Mouse (Mus musculus) kidney, embryonic 16.5 days (tissue): ENCODE measurements at regions not wholly inside any gene's neighbourhood (a gene's known extent, or its start where the extent isn't known, plus 50 kb on each side); places are given as distances from the start of the nearest gene placed in this dataset. TPM values are rescaled to one million over a fixed set of nuclear protein-coding genes. Genes with fewer than 3 reads are reported as not detected.

Experiments used
- ATAC-seq: fragments of 200-750 bp; cut with Nextera tagmentation; 2 replicates; pipeline ENCODE4 v1.8.0; 2017; ENCODE audit warnings: moderate TSS enrichment; ENCODE audit not compliant: low FRiP score, low TSS enrichment
- H3K27ac ChIP-seq: fragments of 300-500 bp; sonication (generic); 2 replicates; pipeline ENCODE4 v1.5.1; 2014; ENCODE audit warnings: low read length
- H3K27me3 ChIP-seq: fragments of 300-500 bp; sonication (generic); 2 replicates; pipeline ENCODE4 v1.6.1; 2014; ENCODE audit warnings: low read length, control low read depth, mixed read lengths; ENCODE audit not compliant: insufficient read depth
- H3K36me3 ChIP-seq: fragments of 300-500 bp; sonication (generic); 2 replicates; pipeline ENCODE4 v1.6.1; 2014; ENCODE audit warnings: low read length, control low read depth, mixed read lengths; ENCODE audit not compliant: insufficient read depth
- H3K4me1 ChIP-seq: fragments of 300-500 bp; sonication (generic); 2 replicates; pipeline ENCODE4 v1.6.1; 2014; ENCODE audit warnings: low read length, control low read depth, mixed read lengths; ENCODE audit not compliant: insufficient read depth
- H3K4me2 ChIP-seq: fragments of 300-500 bp; sonication (generic); replicated peaks from 2 replicates; pipeline ENCODE4 v1.6.1; 2014; ENCODE audit warnings: low read depth, low read length
- H3K4me3 ChIP-seq: fragments of 300-500 bp; sonication (generic); 2 replicates; pipeline ENCODE4 v1.5.1; 2014; ENCODE audit warnings: mild to moderate bottlenecking, low read length
- H3K9ac ChIP-seq: fragments of 300-500 bp; sonication (generic); replicated peaks from 2 replicates; pipeline ENCODE4 v1.6.1; 2014; ENCODE audit warnings: low read length
- H3K9me3 ChIP-seq: fragments of 300-500 bp; sonication (generic); 2 replicates; pipeline ENCODE4 v1.6.1; 2016; ENCODE audit warnings: low read length, control low read depth
- WGBS: fragments of 180-500 bp; shearing (Covaris S2); extraction: QIAGEN DNeasy Blood & Tissue Kit; methylation state at CpG from one replicate; pipeline ENCODE4 v1.1.7; 2014; 5-methylcytosine and 5-hydroxymethylcytosine counted together
- microRNA-seq: library from miRNA; unstranded; fragments of <30 nt; microRNA quantifications from one replicate; pipeline ENCODE4, GENCODE M21; 2016

DNA sequence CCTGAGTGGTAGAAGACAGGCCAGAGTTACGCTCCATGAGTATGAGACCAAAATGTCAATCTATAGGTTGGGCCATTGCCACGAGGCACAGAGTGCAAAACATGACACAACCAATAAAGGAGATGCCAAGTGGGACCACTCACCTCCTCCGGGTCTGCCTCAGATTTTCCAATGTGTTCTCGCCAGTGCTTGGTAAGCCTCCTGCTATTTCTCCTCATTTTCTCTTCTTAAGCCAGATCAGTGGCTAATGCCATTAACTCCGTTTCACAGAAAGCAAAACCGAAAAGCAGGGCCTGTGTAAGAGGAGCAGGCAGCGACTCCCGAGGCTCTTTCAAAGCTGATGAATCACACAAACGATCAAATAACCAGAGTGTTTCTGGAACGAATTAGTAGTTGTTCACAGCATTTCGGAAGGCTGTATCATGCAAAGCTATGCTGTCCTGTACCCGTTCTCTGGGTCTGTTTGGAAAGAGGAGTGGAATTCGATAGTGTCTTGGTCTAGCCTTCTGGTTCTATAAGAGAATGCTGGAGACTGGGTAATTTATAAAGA lies 59.7 kb upstream of the Gm10320 start:
- WGBS: 76% methylated on average over 13 of the region's 13 CpGs
- no peaks in the 10 kb centered on the region; the same call in 1 of the 2 replicates for H3K27me3 ChIP-seq
- peaks cover 4% of the 10 kb centered on the region for H3K4me1 ChIP-seq
- no peak for ATAC-seq
- H3K4me3 ChIP-seq: no peak overlapping the region
- H3K9ac ChIP-seq: no peak overlapping the region
- H3K36me3 ChIP-seq: no peaks in the 10 kb centered on the region
- H3K4me2 ChIP-seq: no peak overlapping the region
- H3K27ac ChIP-seq: no peak overlapping the region
- H3K9me3 ChIP-seq: no peaks in the 10 kb centered on the region

DNA sequence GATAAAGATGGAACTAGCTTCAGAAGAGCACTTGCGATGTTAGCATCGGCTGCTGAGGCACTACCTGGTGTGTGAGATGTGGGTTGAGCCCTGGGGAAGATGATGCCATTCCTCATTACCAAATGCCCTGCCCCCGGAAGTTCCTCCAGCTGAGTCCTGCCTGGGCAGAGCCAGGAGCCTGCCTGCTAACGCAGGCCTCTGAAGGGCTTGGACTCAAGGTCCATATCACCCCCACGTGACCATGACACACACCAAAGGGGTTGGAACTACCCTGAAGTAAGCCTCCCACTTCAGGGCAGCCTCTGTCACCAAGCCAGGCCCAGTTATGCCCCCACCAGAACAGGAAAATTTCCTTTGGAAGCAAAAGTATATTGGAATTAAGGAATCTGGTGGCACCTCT lies 55.4 kb upstream of the Gm10320 start:
- H3K4me1 ChIP-seq: peaks cover 12% of the 10 kb centered on the region
- no peak overlapping the region for H3K4me3 ChIP-seq
- no peaks in the 10 kb centered on the region for H3K9me3 ChIP-seq
- H3K36me3 ChIP-seq: no peaks in the 10 kb centered on the region
- H3K4me2 ChIP-seq: no peak overlapping the region
- H3K27me3 ChIP-seq: no peaks in the 10 kb centered on the region; the same call in 1 of the 2 replicates
- no peak for ATAC-seq
- H3K9ac ChIP-seq: no peak overlapping the region
- 78% methylated on average over 5 of the region's 5 CpGs for WGBS
- H3K27ac ChIP-seq: no peak overlapping the region

DNA sequence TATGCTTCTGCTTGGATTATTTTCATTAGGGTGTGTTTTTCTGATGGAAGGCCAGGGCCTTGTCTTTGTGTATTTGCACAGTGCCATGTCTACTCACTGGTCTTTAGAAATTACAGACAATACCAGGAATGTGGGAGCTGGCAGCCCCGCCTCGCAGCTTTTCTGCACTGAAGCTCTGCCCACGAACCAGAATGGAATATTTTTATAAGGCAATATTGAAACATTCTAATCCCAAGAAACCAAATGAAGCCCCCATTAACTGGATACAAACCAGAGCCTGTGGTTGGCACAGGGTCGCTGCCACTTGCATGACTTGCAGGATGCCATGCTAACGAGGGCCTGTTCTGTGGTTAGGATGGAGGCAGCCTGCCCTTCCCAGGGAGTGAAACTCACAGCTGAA lies 54.3 kb upstream of the Gm10320 start:
- no peak overlapping the region for H3K27ac ChIP-seq
- H3K4me1 ChIP-seq: peaks cover 12% of the 10 kb centered on the region
- ATAC-seq: no peak
- H3K4me3 ChIP-seq: no peak overlapping the region
- no peak overlapping the region for H3K9ac ChIP-seq
- H3K27me3 ChIP-seq: no peaks in the 10 kb centered on the region; the same call in 1 of the 2 replicates
- H3K9me3 ChIP-seq: no peaks in the 10 kb centered on the region
- no peak overlapping the region for H3K4me2 ChIP-seq
- H3K36me3 ChIP-seq: no peaks in the 10 kb centered on the region
- 53% methylated on average over 5 of the region's 5 CpGs for WGBS

DNA sequence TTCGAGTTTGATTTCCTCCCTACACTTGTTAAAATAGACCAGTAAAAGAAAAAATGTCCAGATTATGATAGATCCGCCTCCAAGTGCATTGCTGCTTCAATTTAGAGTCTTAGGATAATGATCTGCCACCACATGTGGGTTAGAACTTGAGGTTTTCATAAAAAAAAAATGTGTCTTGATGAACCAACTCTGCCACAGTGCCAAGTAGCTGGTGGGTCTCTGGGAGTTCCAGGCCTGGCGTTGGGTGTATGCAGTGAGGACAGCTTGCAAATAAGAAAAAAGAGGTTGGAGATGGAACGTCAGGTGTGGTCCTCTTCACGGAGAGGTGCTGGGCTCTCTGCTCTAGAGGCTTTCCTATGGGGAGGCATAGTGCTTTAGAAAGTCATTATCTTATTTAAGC lies 53.6 kb upstream of the Gm10320 start:
- Histone ChIP-seq H3K9ac (no peak overlapping the region), H3K27ac (no peak overlapping the region), H3K4me3 (no peak overlapping the region), H3K27me3 (no peaks in the 10 kb centered on the region; the same call in 1 of the 2 replicates), H3K4me1 (peaks cover 8% of the 10 kb centered on the region), H3K4me2 (no peak overlapping the region), H3K9me3 (no peaks in the 10 kb centered on the region), H3K36me3 (no peaks in the 10 kb centered on the region)
- ATAC-seq: no peak
- WGBS: 76% methylated on average over 5 of the region's 5 CpGs

GRCm38 (mm10) chr13:98544051-98544450 lies 52.2 kb upstream of the Gm10320 start:
- H3K4me1 ChIP-seq: peaks cover 7% of the 10 kb centered on the region
- H3K4me3 ChIP-seq: no peak overlapping the region
- peaks cover 5% of the 10 kb centered on the region; the same call in 1 of the 2 replicates for H3K27me3 ChIP-seq
- H3K4me2 ChIP-seq: no peak overlapping the region
- no peak; the same call in 1 of the 2 replicates for ATAC-seq
- no peak overlapping the region for H3K27ac ChIP-seq
- no peaks in the 10 kb centered on the region for H3K36me3 ChIP-seq
- no peaks in the 10 kb centered on the region for H3K9me3 ChIP-seq
- no peak overlapping the region for H3K9ac ChIP-seq
- 92% methylated on average over 10 of the region's 10 CpGs for WGBS

Small RNAs in the stretch of these regions (microRNA-seq; reads per million reads assigned to microRNA genes)
- not detected for gene Gm22698
